8 mouse cellular contexts compared by ENCODE assay signal in genomic region chr2:164496847-164497690, GRCm38 (mm10). TPM values are rescaled to one million over a fixed set of nuclear protein-coding genes. Genes with fewer than 3 reads are reported as not detected.
A peak's percentile ranks its signal among the peaks of the same experiment; 100 is the strongest.
DNase-seq lines count a peak whose midpoint lies in the region; ATAC-seq and TF ChIP-seq lines count a peak whose summit lies in the region.

Gene Pigt (plus strand): TSS chr2:164497520.

- 4% methylated on average over 43 of the region's 43 CpGs for WGBS in forebrain, embryonic 14.5 days
- 4% methylated on average over 43 of the region's 43 CpGs for WGBS in large intestine, adult 2 months
- 4% methylated on average over 43 of the region's 43 CpGs for WGBS in liver, postnatal 0 days (ENCODE audit: insufficient replicate concordance)
- WGBS in neural tube, embryonic 13.5 days: 4% methylated on average over 43 of the region's 43 CpGs

- peak within 1 kb of the TSS; percentile 84 for H3K4me3 ChIP-seq in forebrain, embryonic 14.5 days (ENCODE audit: low read depth, low read length)
- peak within 1 kb of the TSS; percentile 70 for H3K4me3 ChIP-seq in liver, postnatal 0 days (ENCODE audit: low read depth, low read length)
- H3K4me3 ChIP-seq in neural tube, embryonic 13.5 days: peak within 1 kb of the TSS; percentile 85

- peak within 1 kb of the TSS; percentile 58; the same call in 1 of the 2 replicates for H3K27ac ChIP-seq in forebrain, embryonic 14.5 days (ENCODE audit: low read depth, low read length)
- H3K27ac ChIP-seq in liver, postnatal 0 days (ENCODE audit: low read depth): peak within 1 kb of the TSS; percentile 65
- peak within 1 kb of the TSS; percentile 57 for H3K27ac ChIP-seq in neural tube, embryonic 13.5 days (replicated peaks)

- no peaks in the 10 kb centered on the region for H3K27me3 ChIP-seq in forebrain, embryonic 14.5 days (replicated peaks; ENCODE audit: control insufficient read depth, insufficient read depth, low read length)
- H3K27me3 ChIP-seq in liver, postnatal 0 days (ENCODE audit: insufficient read depth, low read length): no peaks in the 10 kb centered on the region
- H3K27me3 ChIP-seq in neural tube, embryonic 13.5 days: 0 out of 2 replicates have a peak, but pooled peaks cover 3% of the 10 kb centered on the region

- peaks cover 13% of the 10 kb centered on the region for H3K4me1 ChIP-seq in forebrain, embryonic 14.5 days (ENCODE audit: control insufficient read depth, insufficient read depth, low read length)
- peaks cover 16% of the 10 kb centered on the region for H3K4me1 ChIP-seq in liver, postnatal 0 days (ENCODE audit: insufficient read depth)
- peaks cover 18% of the 10 kb centered on the region for H3K4me1 ChIP-seq in neural tube, embryonic 13.5 days (replicated peaks)

- H3K36me3 ChIP-seq in forebrain, embryonic 14.5 days (ENCODE audit: control insufficient read depth, insufficient read depth, low read length): peaks cover 23% of the 10 kb centered on the region
- peaks cover 18% of the 10 kb centered on the region for H3K36me3 ChIP-seq in liver, postnatal 0 days (replicated peaks; ENCODE audit: insufficient read depth, low read length)
- H3K36me3 ChIP-seq in neural tube, embryonic 13.5 days: peaks cover 24% of the 10 kb centered on the region

- no peak; the same call in 1 of the 2 replicates for TF ChIP-seq EP300 in liver, postnatal 0 days (IDR thresholded peaks at IDR 0.05; ENCODE audit: low read depth)

- no peak for TF ChIP-seq CTCF in liver, postnatal 0 days (IDR thresholded peaks at IDR 0.05; ENCODE audit: low read depth)

- peak within 1 kb of the TSS; percentile 75 for H3K9ac ChIP-seq in forebrain, embryonic 14.5 days (ENCODE audit: low read length)
- peak within 1 kb of the TSS; percentile 61 for H3K9ac ChIP-seq in liver, postnatal 0 days (replicated peaks)
- peak within 1 kb of the TSS; percentile 82 for H3K9ac ChIP-seq in neural tube, embryonic 13.5 days

- ATAC-seq in cerebellum, adult (ENCODE audit: insufficient number of reproducible peaks, low FRiP score, low TSS enrichment): peak; percentile 97
- peak; percentile 97 for ATAC-seq in forebrain, embryonic 14.5 days
- ATAC-seq in liver, postnatal 0 days: peak; percentile 97
- ATAC-seq in neural tube, embryonic 13.5 days (ENCODE audit: low read depth): peak; percentile 91

- no peaks in the 10 kb centered on the region for H3K9me3 ChIP-seq in forebrain, embryonic 14.5 days (replicated peaks; ENCODE audit: control insufficient read depth, low read length)
- no peaks in the 10 kb centered on the region for H3K9me3 ChIP-seq in liver, postnatal 0 days (ENCODE audit: low read length)
- no peaks in the 10 kb centered on the region for H3K9me3 ChIP-seq in neural tube, embryonic 13.5 days

- H3K4me2 ChIP-seq in forebrain, embryonic 14.5 days (ENCODE audit: low read length): peak within 1 kb of the TSS; percentile 95
- peak within 1 kb of the TSS; percentile 87 for H3K4me2 ChIP-seq in liver, postnatal 0 days (ENCODE audit: low read depth, low read length)
- H3K4me2 ChIP-seq in neural tube, embryonic 13.5 days: peak within 1 kb of the TSS; percentile 99

- DNase-seq in ES-CJ7 (ENCODE audit: low read depth, low spot score): peak; percentile 79
- peak; percentile 92 for DNase-seq in forebrain, embryonic 14.5 days (ENCODE audit: low spot score)
- peak; percentile 92 to 93 for DNase-seq in heart, postnatal 10 days
- DNase-seq in large intestine, adult 2 months (ENCODE audit: low read depth, low spot score): peak; percentile 59
- DNase-seq in liver, postnatal 0 days: peak; percentile 89
- peak; percentile 77 for DNase-seq in telencephalon, adult 2 months (ENCODE audit: low read depth, low spot score)

- intact Hi-C loops in heart, postnatal 10 days (cut with DNase I): loop anchor here (5.0 kb wide), 1 partner anchor 35 kb away; the partner anchor contains the start of gene Gm20458

RNA-seq across cellular contexts. Expression of gene Pigt, which starts in this region (rescaled TPM):
- 66.8 and 72.2 TPM in 2 replicates for polyA plus RNA-seq in forebrain, embryonic 14.5 days (2014; fragmentation: Nextera tagmentation; extraction: Ambion mirVana)
- 10 to 100 TPM; 56.4 to 56.8 TPM for total RNA-seq in heart, postnatal 10 days (2021)
- 118 and 127 TPM in 2 replicates for polyA plus RNA-seq in large intestine, adult 2 months (2012; rRNA removed)
- 24.3 and 25.1 TPM in 2 replicates for polyA plus RNA-seq in liver, postnatal 0 days (2015; fragmentation: Nextera tagmentation; extraction: Ambion mirVana)
- 69.1 and 71.8 TPM in 2 replicates for polyA plus RNA-seq in neural tube, embryonic 13.5 days (2015; fragmentation: Nextera tagmentation; extraction: Ambion mirVana)

Comparison
In these comparisons a context has a peak if more than half of its experiments do, and no peak if none do; other contexts are left out.
1. Peak in every context shown above with its lines: DNase-seq, ATAC-seq, H3K4me3 ChIP-seq and H3K27ac ChIP-seq.